Mouse (Mus musculus): Measurements from ENCODE around the gene Osbpl5.
"Not testable (repeated sequence)": the region's sequence is repeated elsewhere in the genome, so short reads cannot be mapped to it uniquely, and the experiment has no call there.

DNA sequence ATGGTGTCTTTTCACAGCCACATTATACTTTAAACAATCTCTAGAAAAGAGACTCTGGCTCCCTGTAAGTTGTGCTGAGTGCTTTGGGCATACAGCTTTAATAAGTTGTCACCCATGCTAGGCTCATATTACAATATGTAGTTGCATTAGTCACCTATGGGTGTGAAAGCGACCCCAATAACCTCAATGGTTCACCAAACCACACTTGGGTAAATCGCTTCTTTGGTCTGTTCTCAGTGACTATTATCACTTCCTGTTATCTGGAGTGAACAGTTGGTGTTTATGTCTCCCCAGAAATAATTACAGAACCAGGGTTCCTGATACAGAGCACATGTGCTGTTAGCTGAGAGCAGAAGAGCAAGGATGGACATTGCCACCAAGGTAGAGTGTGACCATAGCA is 112.8 kb downstream of the Osbpl5 start:
- not testable (repeated sequence) for TF ChIP-seq EP300, CTCF (IDR thresholded peaks at IDR 0.05; ENCODE audit: low read depth)

Measured in liver, embryonic 14.5 days (tissue).